Mouse (Mus musculus) testis, adult 2 months (tissue): Measurements from ENCODE around the gene Dnah17.

Source experiments
- CTCF ChIP-seq: fragments of 200-500 bp; IDR thresholded peaks from 2 replicates; pipeline ENCODE4 v1.5.1; 2012; ENCODE audit warnings: low read depth, mild to moderate bottlenecking, inconsistent platforms, low read length, moderate library complexity; ENCODE audit not compliant: control insufficient read depth, insufficient read depth, insufficient replicate concordance
- POLR2A ChIP-seq: fragments of 200-500 bp; IDR thresholded peaks from 2 replicates; pipeline ENCODE4 v1.6.1; 2012; ENCODE audit warnings: low read depth, mild to moderate bottlenecking, inconsistent platforms, low read length, moderate library complexity; ENCODE audit not compliant: control insufficient read depth

GRCm38 (mm10) chr11:117995661-117996060 is 134.8 kb downstream of the Dnah17 start:
- TF ChIP-seq CTCF: no peak
- no peak for TF ChIP-seq POLR2A
